Mouse (Mus musculus) bone marrow macrophage, adult 2 months (primary cell): ENCODE measurements at regions not wholly inside any gene's neighbourhood (a gene's known extent, or its start where the extent isn't known, plus 50 kb on each side); places are given as distances from the start of the nearest gene placed in this dataset.

Source experiments
- CTCF ChIP-seq: IDR thresholded peaks from 2 replicates; pipeline ENCODE4 v1.5.1; 2012; ENCODE audit warnings: low read depth, mild to moderate bottlenecking, low read length, moderate library complexity
- POLR2A ChIP-seq: IDR thresholded peaks from 2 replicates; pipeline ENCODE4 v1.6.1; 2012; ENCODE audit warnings: mild to moderate bottlenecking, low read depth, low read length, borderline replicate concordance

GRCm38 (mm10) chr4:98180336-98180735 lies 202.8 kb downstream of the Tm2d1 start:
- TF ChIP-seq POLR2A = no peak
- no peak for TF ChIP-seq CTCF
